Mouse (Mus musculus) lung, adult 2 months (tissue): Measurements from ENCODE around the gene Mkrn3.

Source experiments
- CTCF ChIP-seq: fragments of 200-500 bp; IDR thresholded peaks from 2 replicates; pipeline ENCODE4 v1.5.1; 2011; ENCODE audit warnings: mild to moderate bottlenecking, low read length, control low read depth; ENCODE audit not compliant: insufficient read depth
- POLR2A ChIP-seq: fragments of 200-500 bp; IDR thresholded peaks from 2 replicates; pipeline ENCODE4 v1.6.1; 2011; ENCODE audit warnings: low read depth, mild to moderate bottlenecking, control low read depth, low read length, borderline replicate concordance; ENCODE audit errors: extremely low read depth

DNA sequence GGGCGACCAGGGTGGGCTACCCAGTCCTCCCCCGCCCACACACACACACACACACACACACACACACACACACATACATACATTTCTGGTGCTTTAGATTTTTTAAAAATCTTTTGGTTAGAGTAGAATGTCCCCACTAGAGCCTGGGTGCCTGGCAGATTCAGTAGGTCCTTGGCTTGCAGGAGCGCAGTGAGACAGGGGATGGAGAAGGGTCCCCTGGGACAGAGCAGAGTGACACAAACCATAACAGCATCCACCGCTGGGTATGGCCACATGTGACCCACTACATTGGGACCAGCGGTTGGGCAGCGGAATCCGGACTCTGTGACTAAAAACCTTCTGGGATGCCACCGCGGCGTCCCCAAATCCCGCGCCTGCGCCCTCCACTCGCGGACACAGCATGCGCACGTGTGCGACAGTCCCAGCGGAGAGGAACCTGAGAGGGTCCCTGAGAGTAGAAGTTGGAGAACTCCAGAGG, 13.3 kb downstream of the Mkrn3 start:
- TF ChIP-seq CTCF (no peak), POLR2A (no peak)
